Mouse (Mus musculus): Measurements from ENCODE around the gene Pitpnm2. TPM values are rescaled to one million over a fixed set of nuclear protein-coding genes. Genes with fewer than 3 reads are reported as not detected.

Pitpnm2 gene
- 11.9 TPM for polyA plus RNA-seq (2017; shearing (Covaris generic))

GRCm38 (mm10) chr5:124249614-124250591 is at the start of gene Pitpnm2:
Pitpnm2 (minus strand) TSS chr5:124249760.

GRCm38 (mm10) chr5:124115990-124116845 is 133.3 kb downstream of the Pitpnm2 start, which contains the start of gene Arl6ip4:
Arl6ip4 (plus strand) TSS chr5:124116089.

GRCm38 (mm10) chr5:124111742-124112497 is 137.6 kb downstream of the Pitpnm2 start, which contains the start of gene Ogfod2:
Ogfod2 (plus strand) TSS chr5:124112297.

GRCm38 (mm10) chr5:124095596-124096232 is 153.8 kb downstream of the Pitpnm2 start, which contains the start of gene Abcb9:
Abcb9 (minus strand) TSS chr5:124095798.

Other genes starting within 250 kb of the Pitpnm2 start
- gene Vps37b, start 217.5 kb downstream of the Pitpnm2 start, polyA plus RNA-seq (2017; shearing (Covaris generic)) = 62.1 TPM
- 58.8 TPM for gene Abcb9, start 154.0 kb downstream of the Pitpnm2 start, polyA plus RNA-seq (2017; shearing (Covaris generic))
- 37.3 TPM for gene Ogfod2, start 137.5 kb downstream of the Pitpnm2 start, polyA plus RNA-seq (2017; shearing (Covaris generic))
- 110 TPM for gene Arl6ip4, start 133.7 kb downstream of the Pitpnm2 start, polyA plus RNA-seq (2017; shearing (Covaris generic))
- 28.1 TPM for gene Mphosph9, start 78.2 kb upstream of the Pitpnm2 start, polyA plus RNA-seq (2017; shearing (Covaris generic))
- gene 2810006K23Rik, start 78.3 kb upstream of the Pitpnm2 start, polyA plus RNA-seq (2017; shearing (Covaris generic)) = 14.1 TPM
- gene Cdk2ap1, start 113.3 kb upstream of the Pitpnm2 start, polyA plus RNA-seq (2017; shearing (Covaris generic)) = 6.1 TPM
- gene Sbno1, start 176.2 kb upstream of the Pitpnm2 start, polyA plus RNA-seq (2017; shearing (Covaris generic)) = 155 TPM
- 10.3 TPM for gene Kmt5a, start 190.2 kb upstream of the Pitpnm2 start, polyA plus RNA-seq (2017; shearing (Covaris generic))
- 107 TPM for gene Rilpl2, start 228.6 kb upstream of the Pitpnm2 start, polyA plus RNA-seq (2017; shearing (Covaris generic))
- gene Snrnp35, start 233.4 kb upstream of the Pitpnm2 start, polyA plus RNA-seq (2017; shearing (Covaris generic)) = 7.6 TPM